ENCODE assay signal across 8 mouse cellular contexts in the genomic region with DNA sequence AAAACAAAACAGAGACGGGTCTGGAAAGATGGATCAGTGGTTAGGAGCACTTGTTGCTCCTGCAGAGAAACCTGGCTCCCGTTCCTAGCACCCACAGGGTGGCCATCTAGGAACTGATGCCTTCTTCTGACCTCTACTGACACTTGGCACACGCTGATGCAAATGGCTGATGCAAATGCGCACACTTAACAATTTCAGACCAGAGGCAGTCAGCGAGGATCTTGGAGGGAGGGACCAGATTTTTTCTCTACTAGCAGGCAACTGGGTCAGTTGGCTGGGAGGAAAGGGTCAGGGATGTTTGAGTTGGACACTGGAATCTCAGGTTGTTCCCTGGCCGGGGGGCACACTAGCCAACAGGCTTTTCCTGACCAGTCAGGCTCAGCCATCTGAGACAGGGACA. TPM values are rescaled to one million over a fixed set of nuclear protein-coding genes. Genes with fewer than 3 reads are reported as not detected.
DNase-seq lines count a peak whose midpoint lies in the region; ATAC-seq and TF ChIP-seq lines count a peak whose summit lies in the region.

A gene (plus strand): TSS at position 240 of the 400 bp plus-strand sequence.

- peak within 1 kb of the TSS; percentile 88 for H3K4me2 ChIP-seq in embryonic facial prominence, embryonic 14.5 days (ENCODE audit: low read depth, low read length)
- H3K4me2 ChIP-seq in heart, embryonic 14.5 days (ENCODE audit: low read length): peak within 1 kb of the TSS; percentile 81

- H3K9me3 ChIP-seq in embryonic facial prominence, embryonic 14.5 days (ENCODE audit: control insufficient read depth, low read length): no peaks in the 10 kb centered on the region
- H3K9me3 ChIP-seq in heart, embryonic 14.5 days (ENCODE audit: control insufficient read depth, low read length): no peaks in the 10 kb centered on the region

- no peaks in the 10 kb centered on the region for H3K36me3 ChIP-seq in thymus, adult 2 months (ENCODE audit: control insufficient read depth, insufficient read depth, low read length)
- H3K36me3 ChIP-seq in embryonic facial prominence, embryonic 14.5 days (ENCODE audit: control insufficient read depth, insufficient read depth, low read length): peaks cover 5% of the 10 kb centered on the region
- H3K36me3 ChIP-seq in heart, embryonic 14.5 days (ENCODE audit: control insufficient read depth, insufficient read depth, low read length): no peaks in the 10 kb centered on the region; the same call in 1 of the 2 replicates

- no peak for ATAC-seq in embryonic facial prominence, embryonic 14.5 days (ENCODE audit: low read depth)
- no peak for ATAC-seq in heart, embryonic 14.5 days (ENCODE audit: insufficient number of reproducible peaks, insufficient read depth, low FRiP score, low read depth)
- no peak for ATAC-seq in neutrophil, adult 5-6 weeks (ENCODE audit: extremely low read depth, insufficient number of reproducible peaks, low FRiP score, poor library complexity, severe bottlenecking)

- peaks cover 4% of the 10 kb centered on the region; the same call in 1 of the 2 replicates for H3K27me3 ChIP-seq in thymus, adult 2 months (ENCODE audit: control insufficient read depth, insufficient read depth, low read length)
- peaks cover 20% of the 10 kb centered on the region for H3K27me3 ChIP-seq in embryonic facial prominence, embryonic 14.5 days (replicated peaks; ENCODE audit: control insufficient read depth, insufficient read depth, low read length)
- H3K27me3 ChIP-seq in heart, embryonic 14.5 days (ENCODE audit: control insufficient read depth, insufficient read depth, low read length): peaks cover 11% of the 10 kb centered on the region

- no peak within 1 kb of the TSS for H3K27ac ChIP-seq in thymus, adult 2 months (ENCODE audit: control insufficient read depth, insufficient read depth, low read length)
- H3K27ac ChIP-seq in embryonic facial prominence, embryonic 14.5 days (replicated peaks; ENCODE audit: low read depth, low read length): peak within 1 kb of the TSS; percentile 84
- H3K27ac ChIP-seq in heart, embryonic 14.5 days (replicated peaks in 1 of 2; ENCODE audit: control insufficient read depth in 1 of 2, insufficient read depth in 1 of 2, low read depth in 2 of 2, low read length in 2 of 2): peak within 1 kb of the TSS; percentile 43 to 51; a peak in 3 of 4 replicates

- no peak for TF ChIP-seq POLR2A in thymus, adult 2 months (IDR thresholded peaks at IDR 0.05; ENCODE audit: control insufficient read depth, extremely low read depth, insufficient read depth, low read length, poor library complexity)

- H3K4me1 ChIP-seq in thymus, adult 2 months (replicated peaks; ENCODE audit: control insufficient read depth, insufficient read depth, low read length): peaks cover 17% of the 10 kb centered on the region
- peaks cover 30% of the 10 kb centered on the region for H3K4me1 ChIP-seq in embryonic facial prominence, embryonic 14.5 days (ENCODE audit: control insufficient read depth, insufficient read depth, low read length)
- peaks cover 31 to 34% of the 10 kb centered on the region in 2 experiments for H3K4me1 ChIP-seq in heart, embryonic 14.5 days (ENCODE audit: control insufficient read depth in 2 of 2, insufficient read depth in 2 of 2, low read length in 2 of 2)

- DNase-seq in thymus, adult 2 months: no peak
- no peak for DNase-seq in thymus, postnatal 14 days
- no peak for DNase-seq in embryonic facial prominence, embryonic 14.5 days (ENCODE audit: low spot score)
- no peak for DNase-seq in left cerebral cortex, postnatal 25 days (ENCODE audit: low spot score in 2 of 2)
- no peak for DNase-seq in right cerebral cortex, postnatal 4 days
- no peak for DNase-seq in embryo, embryonic 10.5 days (ENCODE audit: low spot score)

- WGBS in thymus, adult 2 months: 88% methylated on average over 6 of the region's 6 CpGs
- 19% methylated on average over 6 of the region's 6 CpGs for WGBS in embryonic facial prominence, embryonic 14.5 days
- WGBS in heart, embryonic 14.5 days: 48% methylated on average over 6 of the region's 6 CpGs

- intact Hi-C loops in left cerebral cortex, postnatal 25 days (cut with DNase I): no loop called here

- H3K9ac ChIP-seq in embryonic facial prominence, embryonic 14.5 days (ENCODE audit: low read depth, low read length): peak within 1 kb of the TSS; percentile 88
- peak within 1 kb of the TSS; percentile 77 for H3K9ac ChIP-seq in heart, embryonic 14.5 days (ENCODE audit: low read length)

- H3K4me3 ChIP-seq in thymus, adult 2 months (ENCODE audit: control insufficient read depth, insufficient read depth, low read length): peak within 1 kb of the TSS; percentile 46
- peak within 1 kb of the TSS; percentile 60 for H3K4me3 ChIP-seq in embryonic facial prominence, embryonic 14.5 days (ENCODE audit: low read depth, low read length)
- peak within 1 kb of the TSS; percentile 56 to 81 for H3K4me3 ChIP-seq in heart, embryonic 14.5 days (ENCODE audit: control insufficient read depth in 1 of 2, insufficient read depth in 1 of 2, low read depth in 1 of 2, low read length in 2 of 2)

- TF ChIP-seq CTCF in thymus, adult 2 months (IDR thresholded peaks at IDR 0.05; ENCODE audit: borderline replicate concordance, control insufficient read depth, extremely low read depth, insufficient read depth, low read length, poor library complexity): no peak

RNA-seq across cellular contexts. Expression of the gene that starts here (rescaled TPM):
- polyA plus RNA-seq in thymus, adult 2 months (2012; rRNA removed): 172 and 198 TPM in 2 replicates
- 28.3 and 53.3 TPM in 2 replicates for polyA plus RNA-seq in embryonic facial prominence, embryonic 14.5 days (2014; fragmentation: Nextera tagmentation; extraction: Ambion mirVana)
- 647 and 682 TPM in 2 replicates for polyA plus RNA-seq in heart, embryonic 14.5 days (2014; fragmentation: Nextera tagmentation; extraction: Ambion mirVana)
- 100 to 1,000 TPM; 372 to 390 TPM for total RNA-seq in left cerebral cortex, postnatal 25 days (2021)
- total RNA-seq in neutrophil, adult 5-6 weeks (2017): 66.8 and 75.6 TPM in 2 replicates
